Mouse (Mus musculus) MEL (cell line): Measurements from ENCODE around the gene Dnajb1.
A peak's percentile ranks its signal among the peaks of the same experiment; 100 is the strongest.

ENCODE experiments used
- CHD1 ChIP-seq: IDR thresholded peaks from 2 replicates; pipeline ENCODE4 v1.6.1; 2012; ENCODE audit warnings: low read depth, mild to moderate bottlenecking, inconsistent platforms, low read length, improper control_type of control experiment
- CHD2 ChIP-seq: IDR thresholded peaks from 2 replicates; pipeline ENCODE4 v1.6.1; 2011; ENCODE audit warnings: low read length, improper control_type of control experiment
- CTCF ChIP-seq, 3 experiments: IDR thresholded peaks in 2 of 3; conservative IDR thresholded peaks in 1 of 3; 2 replicates each; pipeline ENCODE4 v1.5.1; 2011 to 2012; ENCODE audit warnings: low read length in 3 of 3, low read depth in 2 of 3, mild to moderate bottlenecking in 2 of 3, improper control_type of control experiment in 1 of 3, inconsistent platforms in 1 of 3, mixed read lengths in 1 of 3, moderate library complexity in 1 of 3; ENCODE audit not compliant: control insufficient read depth in 1 of 3, insufficient read depth in 1 of 3, poor library complexity in 1 of 3, severe bottlenecking in 1 of 3
- E2F4 ChIP-seq: IDR thresholded peaks from 2 replicates; pipeline ENCODE4 v1.6.1; 2011; ENCODE audit warnings: low read depth, low read length, improper control_type of control experiment, borderline replicate concordance
- EP300 ChIP-seq, 2 experiments: IDR thresholded peaks; 2 replicates each; pipeline ENCODE4 v1.6.1; 2011; ENCODE audit warnings: improper control_type of control experiment in 2 of 2, low read length in 2 of 2, low read depth in 1 of 2, mild to moderate bottlenecking in 1 of 2
- MAX ChIP-seq: IDR thresholded peaks from 2 replicates; pipeline ENCODE4 v1.6.1; 2011; ENCODE audit warnings: low read length, improper control_type of control experiment
- MEF2A ChIP-seq: IDR thresholded peaks from 2 replicates; pipeline ENCODE4 v1.6.1; 2014; ENCODE audit warnings: low read depth, mild to moderate bottlenecking, inconsistent platforms, low read length, improper control_type of control experiment; ENCODE audit not compliant: poor library complexity, insufficient replicate concordance, severe bottlenecking; ENCODE audit errors: extremely low read depth
- NELFE ChIP-seq: IDR thresholded peaks from 2 replicates; pipeline ENCODE4 v1.6.1; 2011; ENCODE audit warnings: low read depth, low read length, improper control_type of control experiment
- TCF12 ChIP-seq: IDR thresholded peaks from 2 replicates; pipeline ENCODE4 v1.6.1; 2014; ENCODE audit warnings: low read depth, mild to moderate bottlenecking, inconsistent platforms, low read length, improper control_type of control experiment, moderate library complexity
- USF1 ChIP-seq: IDR thresholded peaks from 2 replicates; pipeline ENCODE4 v1.6.1; 2014; ENCODE audit warnings: low read depth, mild to moderate bottlenecking, inconsistent platforms, low read length, improper control_type of control experiment, moderate library complexity
- ZC3H11A ChIP-seq: IDR thresholded peaks from 2 replicates; pipeline ENCODE4 v1.6.1; 2012; ENCODE audit warnings: low read depth, mild to moderate bottlenecking, inconsistent platforms, low read length, improper control_type of control experiment
- ZNF384 ChIP-seq: IDR thresholded peaks from 2 replicates; pipeline ENCODE4 v1.6.1; 2012; ENCODE audit warnings: low read depth, mild to moderate bottlenecking, inconsistent platforms, low read length, improper control_type of control experiment

DNA sequence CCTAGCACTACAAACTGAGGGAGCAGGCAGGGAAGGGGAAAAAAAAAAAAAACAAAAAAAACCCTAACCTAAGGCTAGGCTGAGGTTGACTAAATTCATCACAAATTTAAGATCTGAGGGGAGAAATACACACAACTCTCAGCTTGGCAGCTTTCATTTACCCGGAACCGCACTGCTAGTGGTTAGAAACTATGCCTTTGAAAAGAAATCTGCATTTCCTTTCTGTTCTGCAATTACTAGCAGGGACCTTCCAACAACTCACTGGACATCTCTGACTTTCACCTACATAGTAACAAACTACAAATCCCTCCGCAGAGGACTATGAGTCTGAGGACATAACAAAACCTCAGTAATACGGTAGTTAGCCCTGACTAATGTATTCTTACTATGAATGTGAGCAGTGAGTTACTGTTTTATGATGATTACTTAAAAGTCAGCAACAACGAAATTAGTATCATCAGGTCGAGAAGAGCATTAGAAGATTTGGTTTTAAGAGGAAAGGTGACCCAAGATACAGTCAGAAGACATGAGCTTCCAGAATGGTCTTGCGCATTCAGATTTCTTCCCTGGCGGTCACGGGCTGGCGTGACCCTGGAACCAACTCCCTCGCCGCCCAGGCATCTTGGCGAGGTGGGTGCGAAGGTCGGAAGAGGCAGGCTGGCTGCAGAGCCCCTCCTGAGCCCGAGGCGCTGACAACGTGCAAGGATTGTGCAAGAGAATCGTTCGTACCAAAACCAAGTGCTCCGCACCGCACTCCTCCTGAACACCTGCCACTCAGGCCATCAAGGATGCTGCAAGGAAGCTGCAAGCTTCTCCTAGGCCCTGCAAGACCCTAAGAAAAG is 14.4 kb upstream of the Dnajb1 start:
- TF ChIP-seq USF1 (no peak), CTCF (IDR thresholded peaks at IDR 0.05 in 2 of 3, conservative IDR thresholded peaks at IDR 0.05 in 1 of 3; ENCODE audit: control insufficient read depth in 1 of 3, insufficient read depth in 1 of 3, low read depth in 2 of 3, low read length in 3 of 3, poor library complexity in 1 of 3, severe bottlenecking in 1 of 3) (no peak), ZNF384 (peak; percentile 37; the same call in 1 of the 2 replicates), NELFE (no peak), EP300 (IDR thresholded peaks at IDR 0.05; ENCODE audit: low read depth in 1 of 2, low read length in 2 of 2) (no peak), MEF2A (no peak), MAX (no peak), TCF12 (no peak), ZC3H11A (no peak), CHD1 (no peak), E2F4 (no peak), CHD2 (no peak)
